ENCODE assay signal across 21 mouse cellular contexts in genomic region chr5:142308511-142308910, GRCm38 (mm10).
DNase-seq lines count a peak whose midpoint lies in the region; TF ChIP-seq lines count a peak whose summit lies in the region.
"Had no signal": no experiment of that assay in that cellular context is flagged by ENCODE, and none has a peak within 500 bp of the region (broad histone marks: within the 10 kb centered on the region; RNA-seq: fewer than 3 reads in every experiment).

No protein-coding gene starts in this region.

- TF ChIP-seq POLR2A in ES-Bruce4 (IDR thresholded peaks at IDR 0.05; ENCODE audit: insufficient read depth, low read length), result no peak
- TF ChIP-seq POLR2A in MEL (IDR thresholded peaks at IDR 0.05; ENCODE audit: control insufficient read depth in 1 of 2, insufficient read depth in 1 of 2, low read depth in 1 of 2, low read length in 2 of 2, poor library complexity in 1 of 2), result no peak

- H3K9me3 ChIP-seq in E14TG2a.4 (ENCODE audit: low read length), result peaks cover 21% of the 10 kb centered on the region
- no peaks in the 10 kb centered on the region for H3K9me3 ChIP-seq in ES-Bruce4 (replicated peaks; ENCODE audit: control insufficient read depth, insufficient read depth, low read length, poor library complexity, severe bottlenecking)
- H3K9me3 ChIP-seq in MEL (replicated peaks; ENCODE audit: insufficient read depth, low read length), result no peaks in the 10 kb centered on the region
- H3K9me3 ChIP-seq: embryonic facial prominence, embryonic 12.5 days; forebrain, embryonic 13.5 days; forebrain, embryonic 15.5 days had no signal

- no peaks in the 10 kb centered on the region for H3K79me2 ChIP-seq in MEL (ENCODE audit: control insufficient read depth, insufficient read depth, low read length, poor library complexity)

- no peak overlapping the region for H3K9ac ChIP-seq in ES-Bruce4 (ENCODE audit: low read depth, poor library complexity, severe bottlenecking)
- H3K9ac ChIP-seq in MEL (ENCODE audit: control insufficient read depth, low read depth, low read length, poor library complexity, severe bottlenecking), result no peak overlapping the region
- H3K9ac ChIP-seq: embryonic facial prominence, embryonic 12.5 days; forebrain, embryonic 13.5 days; forebrain, embryonic 15.5 days; forebrain, postnatal 0 days had no signal

- H3K4me3 ChIP-seq in E14TG2a.4 (replicated peaks; ENCODE audit: low read length) (no peak overlapping the region), ES-Bruce4 (ENCODE audit: low read depth, low read length) (no peak overlapping the region), MEL (ENCODE audit: control insufficient read depth in 1 of 2, insufficient read depth in 1 of 2, low read depth in 2 of 2, low read length in 2 of 2) (no peak overlapping the region)
- H3K4me3 ChIP-seq: embryonic facial prominence, embryonic 10.5 days; embryonic facial prominence, embryonic 12.5 days; forebrain, embryonic 13.5 days; forebrain, embryonic 15.5 days had no signal

- TF ChIP-seq RAD21 in MEL (IDR thresholded peaks at IDR 0.05; ENCODE audit: low read depth, low read length), result no peak

- H3K4me1 ChIP-seq in E14TG2a.4 (replicated peaks; ENCODE audit: low read depth, low read length), result no peaks in the 10 kb centered on the region
- H3K4me1 ChIP-seq in ES-Bruce4 (ENCODE audit: control insufficient read depth, insufficient read depth, low read length), result no peaks in the 10 kb centered on the region
- no peaks in the 10 kb centered on the region for H3K4me1 ChIP-seq in MEL (ENCODE audit: control insufficient read depth in 1 of 2, insufficient read depth in 2 of 2, low read length in 2 of 2)
- H3K4me1 ChIP-seq: embryonic facial prominence, embryonic 10.5 days; embryonic facial prominence, embryonic 12.5 days; forebrain, embryonic 13.5 days; forebrain, embryonic 15.5 days had no signal

- H3K27me3 ChIP-seq in E14TG2a.4 (ENCODE audit: insufficient read depth, low read length) (no peaks in the 10 kb centered on the region; the same call in 1 of the 2 replicates), ES-Bruce4 (ENCODE audit: control insufficient read depth, insufficient read depth, low read length, poor library complexity, severe bottlenecking) (no peaks in the 10 kb centered on the region), MEL (ENCODE audit: control insufficient read depth in 1 of 2, insufficient read depth in 2 of 2, low read length in 2 of 2) (no peaks in the 10 kb centered on the region)
- H3K27me3 ChIP-seq: embryonic facial prominence, embryonic 12.5 days; forebrain, embryonic 13.5 days; forebrain, embryonic 15.5 days had no signal

- H3K27ac ChIP-seq in ES-Bruce4 (ENCODE audit: insufficient read depth, low read length) (no peak overlapping the region), MEL (ENCODE audit: control insufficient read depth, low read depth, low read length) (no peak overlapping the region)
- H3K27ac ChIP-seq: embryonic facial prominence, embryonic 10.5 days; embryonic facial prominence, embryonic 12.5 days; forebrain, embryonic 13.5 days; forebrain, embryonic 15.5 days had no signal

- intact Hi-C loops in left cerebral cortex, postnatal 4 days (cut with DNase I), result no loop called here

- no peak for TF ChIP-seq EP300 in ES-Bruce4 (IDR thresholded peaks at IDR 0.05; ENCODE audit: insufficient read depth, low read depth, low read length)
- no peak for TF ChIP-seq EP300 in MEL (IDR thresholded peaks at IDR 0.05; ENCODE audit: low read depth in 1 of 2, low read length in 2 of 2)

- peak; percentile 48 for TF ChIP-seq CTCF in E14TG2a.4 (conservative IDR thresholded peaks at IDR 0.05; ENCODE audit: low read length)
- peak; percentile 17 for TF ChIP-seq CTCF in ES-Bruce4 (IDR thresholded peaks at IDR 0.05; ENCODE audit: low read depth, low read length)
- peak in 1 of 3 experiments; percentile 6; a peak in 2 of 6 replicates for TF ChIP-seq CTCF in MEL (IDR thresholded peaks at IDR 0.05 in 2 of 3, conservative IDR thresholded peaks at IDR 0.05 in 1 of 3; ENCODE audit: control insufficient read depth in 1 of 3, insufficient read depth in 1 of 3, low read depth in 2 of 3, low read length in 3 of 3, poor library complexity in 1 of 3, severe bottlenecking in 1 of 3)

- no peaks in the 10 kb centered on the region for H3K36me3 ChIP-seq in E14TG2a.4 (ENCODE audit: insufficient read depth, low read length)
- no peaks in the 10 kb centered on the region for H3K36me3 ChIP-seq in ES-Bruce4 (ENCODE audit: control insufficient read depth, insufficient read depth, low read length, poor library complexity, severe bottlenecking)
- no peaks in the 10 kb centered on the region for H3K36me3 ChIP-seq in MEL (ENCODE audit: control insufficient read depth in 1 of 2, insufficient read depth in 2 of 2, low read length in 2 of 2)
- H3K36me3 ChIP-seq: embryonic facial prominence, embryonic 10.5 days; embryonic facial prominence, embryonic 12.5 days; forebrain, embryonic 15.5 days; G1E had no signal

- peak; percentile 6 for DNase-seq in MEL (ENCODE audit: low read depth, low spot score)
- peak; percentile 51 for DNase-seq in ZHBTc4 (ENCODE audit: low read depth, low spot score)
- DNase-seq in left cerebral cortex, adult 8-10 months (ENCODE audit: low spot score in 2 of 2), result no peak
- no peak for DNase-seq in adrenal gland, postnatal 14 days
- no peak for DNase-seq in left cerebral cortex, postnatal 4 days
- DNase-seq: adrenal gland, adult 2 months; adrenal gland, postnatal 10 days; adrenal gland, postnatal 36 days; cerebellum, adult 11-12 months; cerebellum, adult 2 months; cerebellum, adult 9-10 months; cerebellum, postnatal 10 days; cerebellum, postnatal 25 days; forebrain, postnatal 0 days had no signal

TF ChIP-seq in MEL, 35 proteins besides CTCF, POLR2A, EP300 and RAD21:
- TF ChIP-seq USF2 (IDR thresholded peaks at IDR 0.05; ENCODE audit: borderline replicate concordance in 1 of 2, insufficient read depth in 1 of 2, low read depth in 1 of 2, low read length in 2 of 2) (no peak), TCF12 (IDR thresholded peaks at IDR 0.05; ENCODE audit: low read depth, low read length) (no peak), UBTF (IDR thresholded peaks at IDR 0.05; ENCODE audit: borderline replicate concordance, insufficient read depth, low read depth, low read length) (no peak), MXI1 (IDR thresholded peaks at IDR 0.05; ENCODE audit: low read depth, low read length) (no peak), ZMIZ1 (IDR thresholded peaks at IDR 0.05; ENCODE audit: low read depth, low read length) (no peak), MYC (IDR thresholded peaks at IDR 0.05; ENCODE audit: low read depth, low read length) (no peak), BHLHE40 (IDR thresholded peaks at IDR 0.05; ENCODE audit: borderline replicate concordance, low read depth, low read length) (no peak), MAX (IDR thresholded peaks at IDR 0.05; ENCODE audit: low read length) (no peak), TAL1 (IDR thresholded peaks at IDR 0.05; ENCODE audit: low read length) (no peak), POLR2AphosphoS2 (IDR thresholded peaks at IDR 0.05; ENCODE audit: low read length) (no peak), USF1 (IDR thresholded peaks at IDR 0.05; ENCODE audit: low read depth, low read length) (no peak), KAT2A (conservative IDR thresholded peaks at IDR 0.05; ENCODE audit: low read depth, low read length) (no peak), SIN3A (IDR thresholded peaks at IDR 0.05; ENCODE audit: low read length) (no peak), ELF1 (IDR thresholded peaks at IDR 0.05; ENCODE audit: low read depth, low read length) (no peak), POLR2AphosphoS5 (IDR thresholded peaks at IDR 0.05; ENCODE audit: borderline replicate concordance, low read depth, low read length) (no peak), NRF1 (IDR thresholded peaks at IDR 0.05; ENCODE audit: insufficient read depth, low read depth, low read length, poor library complexity, severe bottlenecking) (no peak), E2F4 (IDR thresholded peaks at IDR 0.05; ENCODE audit: borderline replicate concordance, low read depth, low read length) (no peak), HCFC1 (IDR thresholded peaks at IDR 0.05; ENCODE audit: low read depth, low read length) (no peak)

Comparison
In these comparisons a context has a peak if more than half of its experiments do, and no peak if none do; other contexts are left out.
1. DNase-seq: peak in MEL (single experiment) and ZHBTc4 (single experiment); none in left cerebral cortex, adult 8-10 months (0 of 2), adrenal gland, postnatal 14 days (single experiment) and left cerebral cortex, postnatal 4 days (single experiment).